Mouse (Mus musculus) c-Kit-negative CD71-positive TER-119-positive erythroid progenitor cells, embryonic 14.5 days (primary cell): Measurements from ENCODE around the gene Cd68.
A peak's percentile ranks its signal among the peaks of the same experiment; 100 is the strongest.
"Not testable (repeated sequence)": the region's sequence is repeated elsewhere in the genome, so short reads cannot be mapped to it uniquely, and the experiment has no call there.

ENCODE experiments used
- DNase-seq: peaks from one replicate; pipeline ENCODE4 v3.0.0-alpha.2; 2013; ENCODE audit warnings: low read depth, low spot score

The Cd68 gene

GRCm38 (mm10) chr11:69665961-69666664, at the start of gene Cd68:
Gene Cd68, minus strand, starts transcription at chr11:69666153.
- no peak for DNase-seq

- peak; percentile 33 for DNase-seq
Observed at GRCm38 (mm10) chr11:69715482-69715881, 49.5 kb upstream of the Cd68 start.

- DNase-seq, result no peak
Observed at GRCm38 (mm10) chr11:69714636-69715329, 48.8 kb upstream of the Cd68 start.

GRCm38 (mm10) chr11:69712954-69713672, 47.2 kb upstream of the Cd68 start:
- no peak for DNase-seq

GRCm38 (mm10) chr11:69711082-69711481, 45.1 kb upstream of the Cd68 start:
- no peak for DNase-seq

DNA sequence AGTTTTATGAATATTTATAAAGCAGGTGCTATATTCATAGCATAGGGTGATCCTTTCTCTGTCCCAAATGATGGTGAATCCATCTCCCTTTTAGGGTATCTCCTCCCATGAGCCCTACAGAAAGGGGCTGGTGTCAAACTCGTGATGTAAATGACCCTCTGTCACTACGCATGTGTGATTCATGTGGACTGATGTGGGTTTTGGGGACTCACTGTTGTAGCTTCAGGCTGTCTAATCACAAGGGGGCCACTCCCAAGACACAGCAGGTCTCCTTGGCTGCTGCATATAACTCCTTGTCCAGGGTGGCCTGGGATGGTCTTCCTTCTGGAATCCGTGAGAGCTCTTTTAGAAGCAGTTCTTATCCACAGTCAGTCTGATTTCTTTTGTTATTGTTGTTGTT, 44.5 kb upstream of the Cd68 start:
- no peak for DNase-seq

GRCm38 (mm10) chr11:69709554-69710446, 43.8 kb upstream of the Cd68 start:
- DNase-seq, result no peak

DNA sequence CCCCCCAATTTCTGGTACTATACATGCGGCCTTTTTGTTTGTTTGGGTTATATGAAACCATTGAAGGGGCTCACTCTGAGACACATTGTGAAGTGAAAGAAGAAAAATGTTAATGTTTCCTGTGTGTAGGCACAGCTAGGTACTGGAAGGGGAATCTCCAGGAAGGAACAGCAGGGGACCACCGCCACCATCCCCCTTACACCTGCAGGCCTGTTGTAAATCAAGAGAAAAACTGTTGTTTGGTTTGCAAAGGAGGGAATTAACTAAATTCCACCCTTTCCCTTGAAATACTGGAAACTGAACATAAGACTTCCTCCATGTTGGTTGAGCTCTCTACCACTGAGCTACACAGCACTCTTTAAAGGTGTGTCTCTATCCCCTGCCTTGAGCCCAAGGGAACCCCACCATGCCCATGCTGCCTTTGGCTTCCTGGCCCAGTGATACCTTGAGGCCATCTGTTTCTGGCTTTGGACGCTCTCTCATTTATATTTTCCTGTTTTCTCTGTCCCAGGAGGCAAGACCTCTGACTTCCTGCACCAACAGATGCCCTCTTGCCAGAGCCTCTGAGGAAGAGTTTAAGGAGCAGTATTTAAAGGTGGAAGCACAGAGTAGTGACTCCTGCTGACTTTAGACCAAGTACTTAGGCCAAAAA, 42.8 kb upstream of the Cd68 start:
- no peak for DNase-seq

DNA sequence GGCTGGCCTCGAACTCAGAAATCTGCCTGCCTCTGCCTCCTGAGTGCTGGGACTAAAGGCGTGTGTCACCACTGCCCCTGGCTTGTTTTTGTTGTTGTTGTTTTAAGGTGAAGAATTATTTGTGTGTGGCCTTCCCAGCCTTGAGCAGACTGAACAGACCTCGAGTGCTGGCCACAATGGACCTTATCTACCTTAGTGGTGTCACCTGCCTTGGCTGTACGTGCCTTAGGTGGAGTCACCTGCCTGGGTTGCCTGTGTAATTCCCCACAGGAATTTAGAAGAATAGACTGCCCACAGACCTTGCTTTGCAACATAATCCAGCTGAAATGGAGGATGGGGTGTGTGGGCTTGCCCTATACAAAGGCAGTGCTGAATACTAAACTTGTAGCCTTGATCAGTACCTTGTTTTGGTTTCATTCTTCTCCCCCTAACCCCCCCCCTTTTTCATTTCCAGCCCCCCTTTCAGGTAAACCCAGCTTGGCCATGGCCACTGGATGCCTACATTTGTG, 42.0 kb upstream of the Cd68 start:
- no peak for DNase-seq

GRCm38 (mm10) chr11:69707480-69707847, 41.5 kb upstream of the Cd68 start:
- no peak for DNase-seq

- DNase-seq, result no peak
Observed at GRCm38 (mm10) chr11:69706775-69707479, 41.0 kb upstream of the Cd68 start.

DNA sequence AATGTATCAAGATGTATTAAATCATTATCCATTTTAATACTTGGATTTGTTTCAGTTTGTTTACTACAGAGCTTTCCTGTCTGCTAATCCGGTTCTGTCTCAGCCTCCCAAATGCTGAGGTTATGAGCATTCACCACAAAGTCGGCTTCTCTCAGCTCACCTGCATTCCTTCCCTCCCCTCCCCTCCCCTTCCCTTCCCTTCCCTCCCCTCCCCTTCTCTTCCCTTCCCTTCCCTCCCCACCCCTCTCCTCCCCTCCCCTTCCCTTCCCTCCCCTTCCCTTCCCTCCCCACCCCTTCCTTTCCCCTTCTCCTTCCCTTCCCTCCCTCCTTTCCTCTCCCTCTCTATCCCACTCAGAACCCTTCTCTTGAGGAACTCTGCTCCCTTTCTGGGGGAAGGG, 38.7 kb upstream of the Cd68 start:
- DNase-seq, result no peak

- no peak for DNase-seq
Observed at GRCm38 (mm10) chr11:69703814-69704612, 38.1 kb upstream of the Cd68 start.

- not testable (repeated sequence) for DNase-seq
Observed at GRCm38 (mm10) chr11:69703381-69703780, 37.4 kb upstream of the Cd68 start.

DNA sequence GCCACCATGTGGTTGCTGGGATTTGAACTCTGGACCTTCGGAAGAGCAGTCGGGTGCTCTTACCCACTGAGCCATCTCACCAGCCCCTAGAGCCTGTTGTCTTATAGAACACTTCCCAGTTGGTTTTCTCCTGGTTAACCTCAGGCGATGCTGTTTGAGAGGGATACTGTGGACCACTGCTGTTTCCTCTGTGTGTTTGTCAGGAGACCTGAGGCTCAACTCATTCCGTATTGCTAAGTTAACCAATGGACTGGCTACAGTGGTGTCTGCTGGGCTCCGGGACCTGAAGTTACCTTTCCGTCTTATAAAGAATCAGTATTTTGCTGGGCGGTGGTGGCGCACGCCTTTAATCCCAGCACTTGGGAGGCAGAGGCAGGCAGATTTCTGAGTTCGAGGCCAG, 36.9 kb upstream of the Cd68 start:
- DNase-seq, result not testable (repeated sequence)

DNA sequence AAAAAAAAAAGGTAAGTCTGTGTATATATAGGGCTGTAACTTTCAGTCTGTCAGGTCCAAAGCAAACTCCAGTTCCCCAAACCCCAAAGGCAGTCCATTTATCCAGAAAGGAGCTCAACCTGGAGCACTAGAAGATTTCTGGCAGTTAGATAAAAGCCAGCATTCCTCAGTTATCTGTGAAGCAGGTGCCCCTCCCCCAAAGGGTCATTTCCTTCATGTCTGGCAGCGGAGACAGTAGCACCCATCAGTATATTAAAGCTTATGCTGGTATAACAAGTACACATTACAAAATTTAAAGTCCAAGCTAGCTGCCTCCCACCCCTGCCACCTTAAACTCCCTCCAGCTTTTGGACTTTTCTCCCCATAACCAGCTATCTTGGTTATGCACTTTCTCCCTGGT, 33.6 kb upstream of the Cd68 start:
- no peak for DNase-seq

DNA sequence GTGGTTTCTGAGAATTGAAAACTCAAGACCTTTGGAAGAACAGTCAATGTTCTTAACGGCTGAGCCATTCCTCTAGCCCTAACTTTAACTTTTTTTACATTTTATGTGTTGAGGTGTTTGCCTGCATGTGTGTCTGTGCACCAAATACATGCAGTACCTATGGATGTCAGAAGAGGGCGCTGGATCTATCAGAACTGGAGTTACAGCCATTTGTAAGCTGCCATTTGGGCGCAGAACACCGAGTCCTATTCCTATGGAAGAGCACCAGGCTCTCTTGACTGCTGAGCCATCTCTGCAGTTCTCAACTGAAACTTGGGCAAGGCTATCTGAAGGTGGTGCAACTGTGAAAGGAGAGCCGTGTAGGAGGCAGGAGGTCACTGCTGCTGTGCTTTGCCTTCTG, 32.6 kb upstream of the Cd68 start:
- no peak for DNase-seq

DNA sequence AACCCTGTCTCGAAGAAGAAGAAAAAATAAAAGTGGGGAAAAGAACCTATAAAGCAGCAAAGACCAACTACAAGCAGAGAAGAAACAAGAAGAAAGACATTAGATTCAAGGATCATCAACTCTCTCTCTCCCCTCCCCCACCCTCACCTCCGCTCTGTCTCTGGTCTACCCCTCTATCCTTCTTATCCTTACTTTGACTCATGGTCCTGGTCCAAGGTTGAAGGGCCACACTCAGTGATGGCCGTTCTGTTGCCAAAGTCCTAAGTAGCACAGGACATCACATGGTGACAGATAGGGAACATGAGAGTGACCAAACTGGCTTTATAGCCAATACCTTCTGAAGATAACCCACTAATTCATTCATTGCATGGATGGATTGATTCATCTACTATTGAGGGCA, 31.4 kb upstream of the Cd68 start:
- no peak for DNase-seq

DNA sequence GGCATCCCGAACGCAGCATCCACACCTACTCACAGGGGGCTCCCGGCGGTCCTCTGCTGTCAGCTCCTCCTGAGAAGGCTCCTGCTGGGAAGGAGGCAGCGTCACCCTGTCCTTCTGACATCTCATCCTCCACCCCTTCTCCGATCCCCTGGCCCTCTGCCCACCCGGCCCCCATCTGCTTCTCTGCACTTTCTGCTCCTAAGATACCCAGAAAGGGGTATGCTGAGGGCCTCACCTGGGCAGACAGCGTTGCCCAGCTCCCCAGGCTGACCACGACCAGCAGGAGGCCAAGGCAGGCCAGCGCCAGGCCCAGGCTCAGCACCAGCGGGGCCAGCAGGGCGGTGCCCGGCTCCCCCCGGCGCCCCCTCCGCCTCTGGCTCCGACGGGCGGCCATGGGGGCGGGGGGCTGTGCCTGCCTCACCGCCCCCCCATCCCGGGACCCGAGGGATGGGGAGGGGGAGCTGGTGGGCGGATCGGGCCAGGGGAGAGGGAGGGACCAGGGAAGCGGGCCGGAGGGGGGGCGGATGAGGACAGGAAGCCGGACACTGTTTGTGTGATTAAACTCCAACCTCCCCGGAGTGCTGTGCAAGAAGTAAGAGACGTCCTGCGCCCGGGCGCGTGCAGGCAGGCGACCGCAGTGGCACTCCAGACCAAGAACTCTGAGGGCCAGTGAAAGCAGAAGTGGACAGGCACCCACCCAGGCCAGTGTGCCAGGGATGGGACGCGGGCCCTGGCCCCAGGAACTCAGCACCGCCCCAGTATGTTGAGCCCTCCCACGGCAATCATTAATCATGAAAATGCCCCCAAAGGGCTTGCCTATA, 29.6 kb upstream of the Cd68 start, which contains the start of the genes Tnfsf12 and Tnfsfm13:
Tnfsf12 (minus strand) TSS at position 489 of the 821 bp plus-strand sequence.
Tnfsfm13 (minus strand) TSS at position 738 of the 821 bp plus-strand sequence.
- DNase-seq, result no peak
